34 mouse cellular contexts compared by ENCODE assay signal in the genomic region with DNA sequence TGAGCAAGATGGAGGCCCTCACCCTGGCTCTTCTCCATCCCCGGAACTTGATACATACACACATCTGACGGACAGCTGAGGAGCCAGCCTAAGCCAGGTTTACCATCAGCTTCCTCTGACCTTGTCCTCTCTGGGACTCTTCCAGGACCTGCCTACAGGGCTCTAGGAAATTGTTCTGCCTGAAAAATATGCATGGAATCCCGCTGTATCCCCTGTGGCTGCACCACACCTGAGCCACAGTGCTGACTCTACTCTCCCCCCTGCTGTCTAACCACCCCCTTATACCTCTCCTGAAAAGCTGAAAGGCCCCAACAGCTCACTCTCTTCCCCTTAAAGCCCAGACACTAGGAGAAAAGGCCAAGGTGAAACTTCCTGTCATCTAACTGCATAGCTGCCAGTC. TPM values are rescaled to one million over a fixed set of nuclear protein-coding genes. Genes with fewer than 3 reads are reported as not detected.
DNase-seq lines count a peak whose midpoint lies in the region; TF ChIP-seq lines count a peak whose summit lies in the region.
"Had no signal": no experiment of that assay in that cellular context is flagged by ENCODE, and none has a peak within 500 bp of the region (broad histone marks: within the 10 kb centered on the region; RNA-seq: fewer than 3 reads in every experiment).

No protein-coding gene starts in this region.

- DNase-seq in kidney, adult 2 months, result peak; percentile 55
- DNase-seq in kidney, postnatal 4 days, result no peak
- peak; percentile 16 to 39 for DNase-seq in kidney, postnatal 25 days
- no peak for DNase-seq in kidney, postnatal 10 days
- peak; percentile 74 for DNase-seq in R1 (ENCODE audit: low read depth, low spot score)
- no peak for DNase-seq in urinary bladder, postnatal 14 days (ENCODE audit: low spot score)
- DNase-seq: adrenal gland, postnatal 14 days; cerebellum, adult 11 months; cerebellum, adult 9-10 months; cerebellum, postnatal 36 days; gastrocnemius, adult 2 months; gastrocnemius, postnatal 36 days; heart, adult 18-20 months; heart, postnatal 36 days; right cerebral cortex, postnatal 14 days; thymus, postnatal 4 days had no signal

- peak; percentile 72; the same call in 1 of the 2 replicates for TF ChIP-seq EP300 in ES-Bruce4 (IDR thresholded peaks at IDR 0.05; ENCODE audit: insufficient read depth, low read depth, low read length)

- WGBS in kidney, adult 2 months, result 44% methylated on average over 3 of the region's 3 CpGs

- no peak overlapping the region for H3K4me3 ChIP-seq in kidney, adult 2 months (ENCODE audit: insufficient read depth, low read depth, low read length)
- H3K4me3 ChIP-seq in ES-Bruce4 (ENCODE audit: low read depth, low read length), result no peak overlapping the region
- H3K4me3 ChIP-seq: embryonic facial prominence, embryonic 12.5 days; forebrain, embryonic 15.5 days; gastrocnemius, adult 2 months; hindbrain, embryonic 13.5 days; layer of hippocampus, adult 2 months; left cerebral cortex, adult 2 months; limb, embryonic 13.5 days; midbrain, embryonic 13.5 days had no signal

- H3K9me3 ChIP-seq in ES-Bruce4 (replicated peaks; ENCODE audit: control insufficient read depth, insufficient read depth, low read length, poor library complexity, severe bottlenecking), result no peaks in the 10 kb centered on the region
- H3K9me3 ChIP-seq: embryonic facial prominence, embryonic 12.5 days; forebrain, embryonic 15.5 days; hindbrain, embryonic 13.5 days; limb, embryonic 13.5 days; midbrain, embryonic 13.5 days had no signal

- H3K4me1 ChIP-seq in kidney, adult 2 months (ENCODE audit: control insufficient read depth, insufficient read depth, low read length), result peaks cover 5% of the 10 kb centered on the region; the same call in 1 of the 2 replicates
- peaks cover 9% of the 10 kb centered on the region for H3K4me1 ChIP-seq in ES-Bruce4 (ENCODE audit: control insufficient read depth, insufficient read depth, low read length)

- H3K27ac ChIP-seq in kidney, adult 2 months (ENCODE audit: insufficient read depth, low read depth, low read length), result no peak overlapping the region
- H3K27ac ChIP-seq in ES-Bruce4 (ENCODE audit: insufficient read depth, low read length), result no peak overlapping the region
- H3K27ac ChIP-seq: embryonic facial prominence, embryonic 12.5 days; forebrain, embryonic 15.5 days; gastrocnemius, adult 2 months; hindbrain, embryonic 13.5 days; kidney, postnatal 0 days; layer of hippocampus, adult 2 months; left cerebral cortex, adult 2 months; limb, embryonic 13.5 days; macrophage; midbrain, embryonic 13.5 days had no signal

- H3K36me3 ChIP-seq in kidney, adult 2 months (ENCODE audit: control insufficient read depth, insufficient read depth, low read length), result no peaks in the 10 kb centered on the region
- H3K36me3 ChIP-seq in ES-Bruce4 (ENCODE audit: control insufficient read depth, insufficient read depth, low read length, poor library complexity, severe bottlenecking), result no peaks in the 10 kb centered on the region
- H3K36me3 ChIP-seq: embryonic facial prominence, embryonic 12.5 days; forebrain, embryonic 15.5 days; hindbrain, embryonic 13.5 days; limb, embryonic 13.5 days had no signal

- no peak overlapping the region for H3K9ac ChIP-seq in ES-Bruce4 (ENCODE audit: low read depth, poor library complexity, severe bottlenecking)
- H3K9ac ChIP-seq: embryonic facial prominence, embryonic 12.5 days; forebrain, embryonic 15.5 days; hindbrain, embryonic 13.5 days; limb, embryonic 13.5 days; midbrain, embryonic 13.5 days had no signal

- no peak for TF ChIP-seq CTCF in kidney, adult 2 months (conservative IDR thresholded peaks at IDR 0.05; ENCODE audit: insufficient read depth, insufficient read length, low read depth, low read length)
- no peak for TF ChIP-seq CTCF in ES-Bruce4 (IDR thresholded peaks at IDR 0.05; ENCODE audit: low read depth, low read length)

- no peak for TF ChIP-seq POLR2A in kidney, adult 2 months (IDR thresholded peaks at IDR 0.05; ENCODE audit: low read depth, low read length)
- no peak for TF ChIP-seq POLR2A in ES-Bruce4 (IDR thresholded peaks at IDR 0.05; ENCODE audit: insufficient read depth, low read length)

- no peaks in the 10 kb centered on the region for H3K27me3 ChIP-seq in kidney, adult 2 months (replicated peaks; ENCODE audit: control insufficient read depth, insufficient read depth, low read length)
- H3K27me3 ChIP-seq in ES-Bruce4 (ENCODE audit: control insufficient read depth, insufficient read depth, low read length, poor library complexity, severe bottlenecking), result no peaks in the 10 kb centered on the region
- H3K27me3 ChIP-seq: forebrain, embryonic 15.5 days had no signal

RNA-seq across cellular contexts. Expression of gene 7530416G11Rik, which starts 26.9 kb away (rescaled TPM):
- not detected in 2 replicates for polyA plus RNA-seq in kidney, adult 2 months (2012; rRNA removed)
- not detected in 2 replicates for polyA plus RNA-seq in ES-Bruce4 (2011; ENCODE audit: insufficient read depth, insufficient read length, low read depth, missing spikeins)
- polyA plus RNA-seq: embryonic facial prominence, embryonic 12.5 days; heart, embryonic 11.5 days; heart, embryonic 16.5 days; hindbrain, embryonic 13.5 days; kidney, postnatal 0 days; limb, embryonic 13.5 days; liver, embryonic 11.5 days; liver, embryonic 16.5 days; macrophage; midbrain, embryonic 13.5 days; neural tube, embryonic 14.5 days; small intestine, adult 2 months; stomach, embryonic 14.5 days; thymus, postnatal 0 days had no signal

RNA-seq across cellular contexts. Expression of gene Wnt7b, which starts 52.4 kb away (rescaled TPM):
- 12.8 and 14.2 TPM in 2 replicates for polyA plus RNA-seq in kidney, adult 2 months (2012; rRNA removed)
- polyA plus RNA-seq in ES-Bruce4 (2011; ENCODE audit: insufficient read depth, insufficient read length, low read depth, missing spikeins), result 29.8 and 30.2 TPM in 2 replicates
- polyA plus RNA-seq: macrophage; small intestine, adult 2 months had no signal

Comparison
In these comparisons a context has a peak if more than half of its experiments do, and no peak if none do; other contexts are left out.
1. DNase-seq: peak in kidney, adult 2 months (single experiment), kidney, postnatal 25 days (2 of 2) and R1 (single experiment); none in kidney, postnatal 4 days (0 of 2), kidney, postnatal 10 days (single experiment) and urinary bladder, postnatal 14 days (single experiment).